Mouse (Mus musculus): Measurements from ENCODE around the gene Tex13a.

Tex13a gene

GRCm38 (mm10) chrX:138209480-138209879, at the start of gene Tex13a:
Gene Tex13a, minus strand, starts transcription at chrX:138209580.
- no peak for DNase-seq

GRCm38 (mm10) chrX:138234626-138235025, 25.2 kb upstream of the Tex13a start:
- no peak for DNase-seq

GRCm38 (mm10) chrX:138170146-138170545, 39.2 kb downstream of the Tex13a start:
- no peak for DNase-seq

All from lung, adult 18-20 months (tissue).